Mouse (Mus musculus) spleen, adult 2 months (tissue): ENCODE results near the gene Chrna9.

Experiments
- CTCF ChIP-seq: fragments of 200-500 bp; IDR thresholded peaks from 2 replicates; pipeline ENCODE4 v1.5.1; 2011; ENCODE audit warnings: mild to moderate bottlenecking, inconsistent platforms; ENCODE audit not compliant: insufficient read depth, insufficient read length, insufficient replicate concordance; ENCODE audit errors: extremely low read depth
- POLR2A ChIP-seq: fragments of 200-500 bp; IDR thresholded peaks from 2 replicates; pipeline ENCODE4 v1.6.1; 2011; ENCODE audit warnings: low read depth, low read length, inconsistent platforms

DNA sequence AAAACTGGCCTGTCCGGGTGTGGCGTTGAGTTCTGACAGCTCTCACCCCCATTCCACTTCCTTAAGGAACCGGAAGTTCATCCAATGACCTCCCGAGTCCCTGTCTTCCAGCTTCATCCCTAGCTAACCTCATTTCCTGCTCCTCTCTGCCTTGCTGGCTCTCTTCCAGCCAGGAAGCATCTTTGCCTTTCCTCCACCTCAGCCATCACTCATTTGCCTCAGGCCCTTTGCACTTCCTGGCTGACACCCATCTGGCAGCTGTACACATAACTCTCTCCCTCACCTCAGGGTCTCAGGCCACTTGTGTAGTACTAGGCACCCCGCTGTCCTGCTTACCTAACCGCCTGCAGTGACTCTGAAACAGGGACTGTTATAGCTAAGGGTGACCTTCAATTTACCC lies 59.9 kb downstream of the Chrna9 start:
- TF ChIP-seq CTCF (no peak), POLR2A (no peak)
